Mouse (Mus musculus): Measurements from ENCODE around the gene Prpf38b. TPM values are rescaled to one million over a fixed set of nuclear protein-coding genes. Genes with fewer than 3 reads are reported as not detected.

Prpf38b gene
- polyA plus RNA-seq, 1 experiment: 103 TPM

GRCm38 (mm10) chr3:108855371-108855770, 56.2 kb downstream of the Prpf38b start:
- H3K4me1 ChIP-seq (ENCODE audit: control insufficient read depth, insufficient read depth, low read length): peaks cover 7% of the 10 kb centered on the region
- TF ChIP-seq CTCF (IDR thresholded peaks at IDR 0.05; ENCODE audit: borderline replicate concordance, insufficient read depth, low read length): no peak
- TF ChIP-seq POLR2A (IDR thresholded peaks at IDR 0.05; ENCODE audit: low read depth, low read length): no peak
- peak overlapping the region; percentile 72 for H3K27ac ChIP-seq (ENCODE audit: insufficient read depth, low read length)
- H3K4me3 ChIP-seq (ENCODE audit: insufficient read depth, low read length): no peak overlapping the region

- H3K27ac ChIP-seq (ENCODE audit: insufficient read depth, low read length): no peak overlapping the region
- TF ChIP-seq CTCF (IDR thresholded peaks at IDR 0.05; ENCODE audit: borderline replicate concordance, insufficient read depth, low read length) (no peak), POLR2A (IDR thresholded peaks at IDR 0.05; ENCODE audit: low read depth, low read length) (no peak)
- peaks cover 7% of the 10 kb centered on the region for H3K4me1 ChIP-seq (ENCODE audit: control insufficient read depth, insufficient read depth, low read length)
- no peak overlapping the region for H3K4me3 ChIP-seq (ENCODE audit: insufficient read depth, low read length)
These were observed 58.3 kb downstream of the Prpf38b start for GRCm38 (mm10) chr3:108853266-108853665.

Other genes with a start within 250 kb of the Prpf38b start
- gene Gpsm2, start 189.4 kb downstream of the Prpf38b start, polyA plus RNA-seq (2011; ENCODE audit: insufficient read length, low read depth, missing spikeins): 26.8 and 56.0 TPM in 2 replicates
- 0.18 and 0.79 TPM in 2 replicates for gene Aknad1, start 172.1 kb downstream of the Prpf38b start, polyA plus RNA-seq (2011; ENCODE audit: insufficient read length, low read depth, missing spikeins)
- gene Stxbp3, start 71.2 kb downstream of the Prpf38b start, polyA plus RNA-seq (2011; ENCODE audit: insufficient read length, low read depth, missing spikeins): 43.0 and 53.9 TPM in 2 replicates
- gene Fndc7, start 21.7 kb downstream of the Prpf38b start, polyA plus RNA-seq (2011; ENCODE audit: insufficient read length, low read depth, missing spikeins): not detected in 2 replicates
- gene Henmt1, start 28.1 kb upstream of the Prpf38b start, polyA plus RNA-seq (2011; ENCODE audit: insufficient read length, low read depth, missing spikeins): not detected in 2 replicates
- not detected in 2 replicates for gene Gm9857, start 28.7 kb upstream of the Prpf38b start, polyA plus RNA-seq (2011; ENCODE audit: insufficient read length, low read depth, missing spikeins)
- gene Fam102b, start 115.9 kb upstream of the Prpf38b start, polyA plus RNA-seq (2011; ENCODE audit: insufficient read length, low read depth, missing spikeins): 25.3 and 27.8 TPM in 2 replicates
- gene Slc25a54, start 168.7 kb upstream of the Prpf38b start, polyA plus RNA-seq (2011; ENCODE audit: insufficient read length, low read depth, missing spikeins): not detected in 2 replicates
- 58.7 and 72.0 TPM in 2 replicates for gene Slc25a24, start 211.4 kb upstream of the Prpf38b start, polyA plus RNA-seq (2011; ENCODE audit: insufficient read length, low read depth, missing spikeins)